Mouse (Mus musculus) v-Abl transformed pro-B cells (cell line): ENCODE results near the gene Satb2.

Source experiments
- in situ Hi-C, 2 experiments: fragments of 400-800 bp; cut with MboI; formaldehyde crosslinking; loops; one replicate each; pipeline ENCODE4 v1.15.1; 2025; ENCODE audit not compliant: unreplicated experiment in 2 of 2

The Satb2 gene

DNA sequence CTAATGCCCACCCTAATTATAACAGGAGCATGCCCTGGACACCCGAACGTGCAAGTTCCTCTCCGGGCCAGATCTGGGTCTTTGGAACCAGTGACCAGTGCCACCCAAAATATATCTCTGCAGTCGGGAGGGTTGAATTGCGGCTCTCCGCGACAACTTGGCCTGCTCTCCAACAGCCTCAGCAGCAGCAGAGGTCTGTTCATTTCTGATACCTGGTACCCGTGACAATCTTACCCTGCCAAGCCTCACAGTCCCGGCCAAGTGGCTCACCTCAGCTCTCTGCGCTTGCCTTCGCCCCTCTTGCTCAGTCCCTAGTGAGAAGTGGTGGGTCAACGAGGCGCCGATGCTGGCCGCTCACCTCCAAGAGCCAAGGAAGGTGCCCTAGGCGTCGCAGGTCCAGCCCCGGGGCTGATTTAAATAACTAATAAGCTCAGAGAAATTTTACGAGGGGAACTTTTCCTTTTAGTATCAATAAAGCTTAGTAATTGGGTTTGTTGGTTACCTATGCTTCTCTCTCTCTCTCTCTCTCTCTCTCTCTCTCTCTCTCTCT lies at the start of gene Satb2:
Gene Satb2, minus strand, starts transcription at position 500 of the 550 bp plus-strand sequence.
- in situ Hi-C loops, result loop anchor here (5.0 to 25.0 kb wide), 5 partner anchors 146 to 1741 kb away; partner anchors contain the start of genes Mars2 (in 2 of the 2), Rftn2 (in 2 of the 2) and Plcl1 (in 1 of the 2)

DNA sequence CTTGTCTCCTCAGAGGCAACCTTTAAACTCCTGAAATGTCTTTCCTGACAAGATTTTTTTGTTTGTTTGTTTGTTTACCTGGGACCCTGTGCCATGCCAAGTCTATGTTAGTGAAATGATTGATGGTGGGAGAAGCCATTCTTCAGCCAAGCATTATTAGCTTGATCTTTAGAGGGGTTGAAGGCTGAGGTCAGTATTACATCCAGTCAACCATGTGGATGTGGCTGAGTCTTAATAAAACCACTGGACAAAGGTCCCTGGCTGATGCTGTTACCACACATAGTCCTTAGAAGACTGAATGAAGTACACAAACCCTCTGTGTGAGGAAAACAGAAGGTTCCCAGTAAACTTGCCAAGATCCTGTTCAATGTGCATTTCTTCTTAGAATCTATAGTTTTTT lies 40.5 kb upstream of the Satb2 start:
- in situ Hi-C loops, result no loop called here

DNA sequence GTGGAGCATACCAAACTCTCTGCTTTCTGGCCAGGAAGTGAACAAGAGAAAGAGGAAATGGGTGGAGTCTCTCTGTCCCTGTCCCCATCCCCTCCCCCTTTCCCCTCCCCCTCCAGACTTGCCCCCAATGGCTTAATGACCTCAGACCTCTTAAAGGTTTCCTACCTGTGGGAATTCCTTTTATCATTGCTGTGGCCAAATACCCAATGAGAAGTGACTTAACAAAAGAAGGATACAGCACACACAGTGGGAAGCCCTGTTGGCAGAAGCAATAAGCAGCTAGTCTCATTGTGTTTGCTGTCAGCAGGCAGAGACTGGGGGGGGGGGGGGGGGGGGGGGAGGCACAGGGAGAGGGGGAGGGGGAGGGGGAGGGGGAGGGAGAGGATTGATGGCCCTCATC lies 35.4 kb upstream of the Satb2 start:
- in situ Hi-C loops, result no loop called here

DNA sequence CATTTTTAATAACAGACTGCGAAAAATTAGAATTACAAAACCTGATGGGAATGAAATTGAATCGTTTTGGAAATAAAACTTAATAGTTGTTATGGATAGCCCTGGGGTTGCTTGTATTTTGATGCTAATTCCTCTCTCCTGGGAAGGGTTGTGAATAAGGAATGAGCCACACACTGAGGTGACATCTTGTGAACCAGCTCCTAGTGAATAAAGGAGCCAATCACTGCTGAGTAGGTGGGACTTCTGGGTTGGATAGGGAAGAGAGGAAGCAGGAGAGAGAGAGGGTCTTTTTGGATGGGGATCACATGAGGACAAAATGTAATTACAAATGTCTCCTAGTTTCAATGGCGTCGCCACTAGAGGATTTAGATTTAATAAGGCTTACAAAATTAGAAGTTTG lies 30.7 kb upstream of the Satb2 start:
- in situ Hi-C loops, result loop anchor here in 1 of 2 experiments (10.0 kb wide), 1 partner anchor 386 kb away; no protein-coding TSS in a partner anchor

DNA sequence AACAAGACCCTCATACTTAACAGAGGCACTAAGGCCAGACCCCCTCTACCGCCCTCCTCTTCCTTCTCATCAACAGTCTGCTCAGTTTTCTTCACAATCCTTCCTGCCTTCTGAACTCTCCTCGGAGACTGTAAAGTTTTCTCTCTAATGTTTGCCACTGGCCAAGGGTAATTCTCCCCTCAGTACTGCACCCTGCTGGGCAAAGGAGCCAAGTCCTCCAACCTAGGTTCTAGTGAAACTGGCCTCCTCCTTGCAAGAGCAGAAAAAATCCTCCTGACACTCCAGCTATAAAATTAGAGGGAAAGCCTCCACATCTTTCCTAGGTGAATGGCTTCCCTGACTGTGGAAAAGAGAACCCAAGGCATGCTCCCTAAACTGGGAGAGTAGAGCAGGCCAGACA lies 16.6 kb upstream of the Satb2 start:
- in situ Hi-C loops, result loop anchor here (10.0 to 25.0 kb wide), 4 partner anchors 833 to 1758 kb away; partner anchors contain the start of genes Mars2 (in 2 of the 2), Plcl1 (in 2 of the 2) and Rftn2 (in 2 of the 2)

DNA sequence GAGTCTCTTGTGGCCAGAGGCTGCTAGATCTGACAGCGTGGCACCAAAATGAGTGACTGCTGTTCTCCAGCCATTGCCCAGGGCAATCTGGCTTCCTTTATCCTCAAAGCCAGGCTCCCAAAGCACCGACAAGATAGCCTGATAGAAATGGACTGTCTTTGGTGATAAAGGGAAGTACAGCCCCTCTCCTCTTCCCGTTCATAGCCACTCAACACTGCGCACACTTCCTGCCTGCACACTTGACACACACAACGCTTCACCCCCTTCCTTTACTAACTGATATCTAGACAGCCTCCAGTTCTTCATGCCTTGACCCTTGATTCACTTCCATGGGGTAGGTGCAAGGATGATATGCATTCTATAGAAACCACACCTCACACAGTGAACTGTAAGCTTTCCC lies 13.9 kb upstream of the Satb2 start:
- in situ Hi-C loops, result loop anchor here (5.0 to 25.0 kb wide), 8 partner anchors 210 to 1755 kb away; partner anchors contain the start of genes Mars2 (in 2 of the 2), Plcl1 (in 2 of the 2) and Rftn2 (in 2 of the 2)

DNA sequence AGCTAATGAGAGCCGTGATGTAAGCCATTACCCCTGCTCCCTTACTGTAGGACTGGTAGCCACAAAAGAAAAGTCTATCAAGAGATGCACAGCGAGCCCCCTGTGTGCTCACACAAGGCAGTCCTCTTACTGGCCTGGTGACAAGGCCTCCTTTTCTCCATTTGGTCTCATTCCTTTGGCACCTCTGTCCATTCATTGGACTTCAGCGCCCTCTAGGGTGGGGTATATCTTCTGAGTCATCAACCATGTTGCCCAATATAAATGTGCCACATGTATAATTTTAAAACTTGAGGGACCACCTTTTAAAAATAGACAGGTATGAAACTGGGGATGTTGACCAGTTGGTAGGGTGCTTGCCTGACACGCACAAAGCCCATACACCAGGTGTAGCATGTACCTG lies 13.2 kb upstream of the Satb2 start:
- in situ Hi-C loops, result loop anchor here (5.0 to 25.0 kb wide), 8 partner anchors 211 to 1754 kb away; partner anchors contain the start of genes Mars2 (in 2 of the 2), Plcl1 (in 2 of the 2) and Rftn2 (in 2 of the 2)

DNA sequence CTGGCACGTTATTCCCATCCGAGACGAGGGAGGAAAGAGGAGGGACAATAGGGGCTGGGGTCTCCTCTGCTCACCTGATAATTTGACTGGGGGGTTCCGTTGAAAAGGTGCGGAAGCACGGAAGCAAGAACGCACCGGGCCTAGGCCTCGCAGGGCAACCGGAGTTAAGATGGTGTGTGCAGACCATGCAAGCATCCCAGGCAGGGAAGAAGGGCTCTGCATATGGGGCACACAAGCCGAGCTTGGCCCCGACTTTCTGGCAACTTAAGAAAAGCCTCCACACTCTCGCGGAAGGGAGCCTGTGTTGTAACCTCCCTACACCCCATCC lies 6.0 kb upstream of the Satb2 start:
- in situ Hi-C loops, result loop anchor here (5.0 to 25.0 kb wide), 8 partner anchors 227 to 1747 kb away; partner anchors contain the start of genes Mars2 (in 2 of the 2), Rftn2 (in 2 of the 2) and Plcl1 (in 1 of the 2)

DNA sequence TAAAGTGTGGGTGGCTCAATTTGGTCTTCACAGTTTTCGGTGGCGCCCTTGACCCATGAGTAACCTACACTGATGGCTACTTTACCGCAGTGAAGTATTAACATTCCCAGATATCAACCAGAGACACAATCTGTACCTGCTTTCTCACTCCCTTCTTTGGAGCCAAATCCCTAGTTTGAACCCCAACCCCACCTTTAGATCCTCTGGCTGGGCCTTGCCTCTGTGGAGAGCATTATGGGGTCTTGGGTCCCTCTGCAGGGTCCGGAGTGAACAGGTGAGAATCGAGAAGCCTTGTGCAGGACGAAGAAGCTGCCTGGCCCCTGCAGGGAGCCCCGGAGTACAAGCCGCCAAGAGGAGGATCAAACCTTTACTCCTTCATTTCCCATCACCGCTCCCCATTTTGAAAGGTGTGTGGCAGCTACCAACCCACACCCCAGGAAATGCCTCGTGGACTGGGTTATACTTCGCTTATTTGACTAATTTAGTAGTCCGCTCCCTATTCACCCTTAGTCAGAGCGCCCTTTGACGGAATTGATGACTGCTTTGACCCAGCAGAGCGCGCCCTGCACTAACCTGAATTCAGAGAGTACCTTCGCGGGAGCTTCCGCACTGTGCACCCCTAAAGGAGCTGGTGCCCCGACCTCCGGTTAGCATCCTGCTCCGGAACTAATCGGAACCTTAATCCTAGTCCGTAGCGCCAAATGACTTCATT lies 5.5 kb upstream of the Satb2 start:
- in situ Hi-C loops, result loop anchor here (5.0 to 25.0 kb wide), 8 partner anchors 227 to 1747 kb away; partner anchors contain the start of genes Mars2 (in 2 of the 2), Rftn2 (in 2 of the 2) and Plcl1 (in 1 of the 2)

DNA sequence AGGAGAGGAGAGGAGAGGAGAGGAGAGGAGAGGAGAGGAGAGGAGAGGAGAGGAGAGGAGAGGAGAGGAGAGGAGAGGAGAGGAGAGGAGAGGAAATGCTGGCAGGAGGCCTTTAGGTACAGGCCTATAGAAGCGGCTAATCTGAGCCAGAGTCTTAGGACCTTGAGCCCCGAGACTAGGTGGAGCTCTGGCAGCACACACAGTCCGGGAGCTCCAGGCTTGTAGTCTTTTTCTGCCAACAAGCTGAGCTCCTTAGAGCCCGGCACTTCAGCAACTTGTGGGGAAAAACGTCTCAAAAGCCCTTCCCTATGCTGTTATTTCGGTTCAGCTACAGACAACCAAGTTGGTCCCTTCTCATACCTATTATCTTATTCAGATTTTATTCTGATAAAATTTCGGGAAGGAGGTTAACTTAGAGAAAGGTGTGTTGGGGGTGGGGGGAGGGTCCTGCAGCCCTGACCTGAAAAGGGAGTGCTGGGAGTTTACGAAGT lies 4.7 kb upstream of the Satb2 start:
- in situ Hi-C loops, result loop anchor here (5.0 to 25.0 kb wide), 8 partner anchors 226 to 1746 kb away; partner anchors contain the start of genes Mars2 (in 2 of the 2), Rftn2 (in 2 of the 2) and Plcl1 (in 1 of the 2)

DNA sequence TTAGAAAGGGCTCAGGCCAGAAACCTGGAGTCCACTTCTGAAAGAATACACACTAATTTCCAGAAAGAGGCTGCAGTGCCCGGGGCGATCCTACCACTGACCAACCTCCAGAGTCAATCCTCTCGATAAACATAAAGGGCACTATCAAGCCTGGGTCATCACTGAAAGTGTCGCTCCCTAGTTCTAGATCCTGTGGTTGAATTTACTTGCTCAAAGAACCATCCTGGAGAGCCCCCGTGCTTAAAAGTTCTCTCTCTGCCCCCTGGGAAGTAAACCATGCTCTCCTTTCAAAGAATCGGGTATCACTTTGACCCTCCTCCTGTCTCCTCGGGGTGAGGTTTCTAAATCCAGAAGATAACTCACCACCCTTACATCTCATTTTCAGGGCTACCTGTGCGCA lies 4.2 kb upstream of the Satb2 start:
- in situ Hi-C loops, result loop anchor here (5.0 to 25.0 kb wide), 8 partner anchors 225 to 1745 kb away; partner anchors contain the start of genes Mars2 (in 2 of the 2), Rftn2 (in 2 of the 2) and Plcl1 (in 1 of the 2)

DNA sequence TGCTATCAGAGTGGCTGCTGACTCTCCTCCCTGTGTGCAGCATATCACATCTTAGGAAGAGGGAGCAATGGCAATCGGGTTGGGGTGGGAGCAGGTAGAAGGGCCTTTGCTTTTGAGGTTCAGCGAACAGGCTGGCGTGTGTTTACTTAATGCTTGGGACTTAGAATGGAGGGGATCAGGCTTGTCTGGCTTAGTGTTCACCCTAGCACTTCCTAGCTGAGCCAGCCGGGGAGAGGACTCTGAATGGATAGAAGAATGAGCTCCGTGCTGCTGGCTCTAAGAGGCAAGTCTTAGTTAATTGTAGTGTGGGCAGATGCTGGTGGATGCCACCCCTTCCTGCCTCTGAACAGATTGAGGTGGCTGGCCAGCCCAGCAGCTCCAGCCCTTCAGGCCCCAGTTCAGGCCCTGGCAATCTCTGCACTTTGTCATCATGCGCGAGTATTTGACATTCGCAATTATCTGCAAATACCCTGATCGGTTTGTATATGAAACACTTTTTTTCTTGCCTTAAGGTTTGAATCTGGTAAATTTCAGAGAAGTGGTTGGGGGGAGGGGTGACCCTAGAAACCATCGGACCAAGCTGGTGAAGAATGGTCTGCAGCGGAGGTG lies 3.6 kb upstream of the Satb2 start:
- in situ Hi-C loops, result loop anchor here (5.0 to 25.0 kb wide), 8 partner anchors 225 to 1745 kb away; partner anchors contain the start of genes Mars2 (in 2 of the 2), Rftn2 (in 2 of the 2) and Plcl1 (in 1 of the 2)

DNA sequence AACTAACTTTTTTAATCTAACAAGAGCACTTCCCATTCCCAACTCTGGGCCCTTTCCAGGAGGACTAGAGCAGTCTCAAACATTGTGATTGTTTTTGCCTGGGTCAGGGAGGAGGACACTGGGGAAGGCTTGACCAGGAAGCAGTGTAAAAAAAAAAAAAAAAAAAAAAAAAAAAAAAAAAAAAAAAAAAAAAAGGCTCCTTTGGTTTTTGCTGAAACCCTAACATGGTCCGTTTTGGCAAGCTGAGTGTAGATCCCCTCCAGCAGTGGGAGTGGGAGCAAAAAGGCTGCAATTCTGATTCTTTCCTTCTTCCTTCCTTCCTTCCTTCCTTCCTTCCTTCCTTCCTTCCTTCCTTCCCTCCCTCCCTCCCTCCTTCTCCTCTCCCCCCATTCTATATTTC lies 3.1 kb upstream of the Satb2 start:
- in situ Hi-C loops, result loop anchor here (5.0 to 25.0 kb wide), 8 partner anchors 224 to 1744 kb away; partner anchors contain the start of genes Mars2 (in 2 of the 2), Rftn2 (in 2 of the 2) and Plcl1 (in 1 of the 2)

DNA sequence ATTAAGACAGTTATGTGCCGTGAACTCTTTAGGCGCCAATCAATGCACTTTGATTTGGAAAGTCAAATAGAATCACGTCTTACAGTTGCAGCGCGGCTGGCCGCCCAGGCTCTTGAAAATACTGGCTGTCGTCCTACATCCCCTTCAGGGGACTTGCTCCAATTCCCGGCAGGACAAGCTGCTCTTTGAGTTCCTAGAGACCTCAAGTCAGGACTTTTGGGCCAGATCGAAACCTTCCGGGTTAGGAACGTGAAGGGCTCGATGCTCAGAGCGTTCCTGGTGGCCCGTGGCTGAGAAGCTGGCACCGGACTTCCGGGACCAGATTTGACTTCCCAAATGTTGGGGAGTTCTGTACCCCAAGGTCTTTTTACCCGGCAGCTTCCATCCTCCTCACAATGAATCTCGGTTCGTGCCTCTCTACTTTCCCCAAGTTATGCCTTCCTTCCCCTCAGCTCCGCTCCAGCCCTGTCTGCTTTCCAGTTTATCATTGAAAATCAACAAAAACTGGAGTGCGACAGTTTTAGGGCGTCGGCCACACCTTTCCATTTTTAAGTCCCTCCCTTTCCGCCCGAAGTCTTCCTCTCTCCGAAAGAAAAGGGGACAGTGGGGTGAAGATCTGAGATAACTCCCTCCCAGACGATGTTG lies 2.3 kb upstream of the Satb2 start:
- in situ Hi-C loops, result loop anchor here (5.0 to 25.0 kb wide), 8 partner anchors 223 to 1743 kb away; partner anchors contain the start of genes Mars2 (in 2 of the 2), Rftn2 (in 2 of the 2) and Plcl1 (in 1 of the 2)

DNA sequence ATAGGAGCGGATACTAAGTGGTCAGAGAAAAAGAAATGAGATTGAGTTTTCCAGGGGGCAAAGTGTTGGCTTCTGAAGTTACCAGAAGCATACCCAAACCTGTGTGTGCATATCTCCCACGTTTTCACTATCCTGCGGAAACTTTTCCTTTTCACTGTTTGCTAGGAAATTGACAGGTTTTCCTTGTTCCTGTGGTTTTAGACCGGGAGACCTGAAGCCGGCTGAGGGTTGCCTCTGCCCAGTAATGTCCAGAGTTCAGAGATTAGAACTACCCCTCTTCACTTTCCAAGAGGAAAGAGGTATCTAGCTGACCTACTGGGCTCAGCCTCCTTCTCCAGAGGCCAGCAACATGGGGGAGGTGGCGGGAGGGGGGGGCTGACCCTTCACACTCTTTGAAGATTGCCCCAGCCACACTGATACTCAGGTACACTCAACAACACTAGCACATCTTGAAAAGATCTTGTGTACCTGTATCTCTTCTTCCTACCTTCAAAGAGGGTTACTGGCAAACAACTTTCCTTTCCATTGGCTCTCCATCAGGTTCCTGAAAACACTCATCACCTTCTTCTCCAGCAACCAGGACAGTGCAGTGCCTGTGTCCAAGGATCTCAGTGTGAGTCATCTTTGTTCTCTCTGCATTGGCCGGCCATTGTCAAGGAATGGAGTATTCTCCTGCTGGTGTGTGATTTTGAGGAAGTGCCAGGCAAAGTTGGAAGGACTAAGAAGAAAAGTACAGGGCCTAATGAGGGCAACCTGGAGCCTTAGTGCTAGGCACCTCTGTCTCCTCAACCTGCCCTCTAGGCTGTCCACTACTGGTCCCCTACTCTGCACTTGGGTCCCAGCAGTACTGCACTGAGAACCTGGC lies 1.3 kb upstream of the Satb2 start:
- in situ Hi-C loops, result loop anchor here (5.0 to 25.0 kb wide), 10 partner anchors 147 to 1742 kb away; partner anchors contain the start of genes Mars2 (in 2 of the 2), Rftn2 (in 2 of the 2) and Plcl1 (in 1 of the 2)

DNA sequence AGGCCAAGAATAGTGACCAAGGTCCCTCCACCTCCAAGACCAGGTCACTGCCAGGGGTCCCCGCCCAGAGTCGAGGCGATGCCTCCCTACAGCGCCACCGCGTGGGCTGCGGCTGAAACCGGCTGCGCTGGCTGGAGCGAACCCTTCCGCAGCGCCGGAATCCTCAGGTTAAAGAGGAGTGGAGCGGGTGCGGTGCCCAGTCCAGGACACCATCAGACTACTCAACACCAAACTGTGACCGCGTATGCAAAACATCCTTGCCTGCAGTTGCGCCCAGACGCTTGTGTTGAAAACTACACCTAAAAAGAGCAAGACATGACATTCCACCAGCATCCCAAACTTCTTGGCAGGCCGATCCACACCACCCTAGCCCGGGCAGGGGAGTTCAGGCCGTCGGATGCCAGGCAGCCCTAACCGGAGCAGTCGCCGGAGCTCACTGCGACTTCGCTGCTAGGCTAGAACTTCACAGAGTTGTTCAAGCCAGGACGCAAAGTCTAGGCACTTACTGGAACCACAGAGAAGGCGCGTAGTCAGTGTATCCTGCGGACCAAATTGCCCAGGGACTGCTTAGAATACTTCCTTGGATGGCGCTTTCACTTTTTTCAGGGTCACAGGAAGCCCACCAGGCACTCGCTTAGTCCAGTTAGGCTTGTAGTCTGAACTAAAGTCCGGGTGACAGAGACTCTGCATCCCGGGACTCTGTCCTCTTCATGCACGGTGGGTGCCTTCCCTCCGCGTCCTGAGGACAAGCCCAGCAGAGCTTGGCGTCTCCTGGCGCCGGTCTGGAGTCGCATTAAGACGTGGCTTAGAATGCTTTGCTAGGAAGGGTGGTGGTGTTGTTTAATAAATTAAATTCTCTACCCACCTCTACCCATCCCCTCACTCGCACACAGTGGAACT lies 999 bp downstream of the Satb2 start:
- in situ Hi-C loops, result loop anchor here (5.0 to 25.0 kb wide), 5 partner anchors 145 to 1740 kb away; partner anchors contain the start of genes Mars2 (in 2 of the 2), Rftn2 (in 2 of the 2) and Plcl1 (in 1 of the 2)

DNA sequence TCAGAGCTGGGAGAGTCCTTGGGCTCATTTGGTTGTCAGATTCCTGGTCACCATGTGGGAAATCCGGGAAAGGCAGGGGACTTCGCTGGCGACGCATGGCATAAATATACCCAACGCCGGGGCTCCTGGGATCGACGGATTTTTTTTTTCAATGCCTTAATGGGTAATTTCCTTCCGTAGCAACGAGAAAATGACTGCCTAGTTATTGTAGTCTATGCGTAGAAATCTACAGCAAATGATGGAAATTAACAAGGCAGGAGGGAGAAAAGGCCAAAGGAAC lies 1.7 kb downstream of the Satb2 start:
- in situ Hi-C loops, result loop anchor here (5.0 to 25.0 kb wide), 5 partner anchors 144 to 1739 kb away; partner anchors contain the start of genes Mars2 (in 2 of the 2), Rftn2 (in 2 of the 2) and Plcl1 (in 1 of the 2)
